Mouse (Mus musculus) splenic B cell, adult 2 months (primary cell): ENCODE measurements around the gene Rnf216.

Source experiments
- DNase-seq: peaks from one replicate; pipeline ENCODE4 v3.0.0-alpha.2; 2011; ENCODE audit warnings: low read depth, low spot score
- H3K27me3 ChIP-seq: 2 replicates; pipeline ENCODE4 v1.6.1; 2012; ENCODE audit warnings: mild to moderate bottlenecking, low read length, moderate library complexity, mixed read lengths; ENCODE audit not compliant: control insufficient read depth, poor library complexity, insufficient read depth, severe bottlenecking
- H3K36me3 ChIP-seq: 2 replicates; pipeline ENCODE4 v1.6.1; 2012; ENCODE audit warnings: mild to moderate bottlenecking, low read length, moderate library complexity, mixed read lengths; ENCODE audit not compliant: control insufficient read depth, poor library complexity, insufficient read depth, severe bottlenecking

Gene Rnf216

GRCm38 (mm10) chr5:143053132-143053972 lies 59.4 kb downstream of the Rnf216 start:
- H3K36me3 ChIP-seq: no peaks in the 10 kb centered on the region; the same call in 1 of the 2 replicates
- DNase-seq: no peak
- H3K27me3 ChIP-seq: no peaks in the 10 kb centered on the region

- Histone ChIP-seq H3K36me3 (no peaks in the 10 kb centered on the region; the same call in 1 of the 2 replicates), H3K27me3 (no peaks in the 10 kb centered on the region)
- DNase-seq: no peak
Observed at GRCm38 (mm10) chr5:143052677-143053076, 60.1 kb downstream of the Rnf216 start.

DNA sequence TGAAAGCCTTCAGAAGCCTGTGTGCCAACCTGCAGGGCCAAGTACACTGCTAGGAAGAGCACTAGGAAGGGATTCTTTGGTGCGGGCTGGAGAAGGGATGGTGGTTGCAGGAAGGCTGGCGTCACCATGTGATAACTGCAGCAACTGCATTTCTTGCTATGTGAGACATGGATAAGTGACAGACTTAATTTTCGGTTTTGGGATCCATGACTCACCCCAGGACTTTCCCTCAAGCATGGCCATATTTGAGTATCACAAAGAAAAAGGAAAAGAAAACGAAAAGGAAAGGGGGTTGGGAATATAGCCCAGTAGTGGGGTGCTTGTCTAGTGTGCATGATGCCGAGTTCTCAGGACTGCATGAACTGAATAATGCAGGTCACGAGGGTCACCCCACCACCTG lies 60.9 kb downstream of the Rnf216 start:
- no peaks in the 10 kb centered on the region; the same call in 1 of the 2 replicates for H3K36me3 ChIP-seq
- DNase-seq: no peak
- no peaks in the 10 kb centered on the region for H3K27me3 ChIP-seq

GRCm38 (mm10) chr5:143050273-143050672 lies 62.5 kb downstream of the Rnf216 start:
- Histone ChIP-seq H3K36me3 (peaks cover 2% of the 10 kb centered on the region; the same call in 1 of the 2 replicates), H3K27me3 (no peaks in the 10 kb centered on the region)
- peak; percentile 43 for DNase-seq

DNA sequence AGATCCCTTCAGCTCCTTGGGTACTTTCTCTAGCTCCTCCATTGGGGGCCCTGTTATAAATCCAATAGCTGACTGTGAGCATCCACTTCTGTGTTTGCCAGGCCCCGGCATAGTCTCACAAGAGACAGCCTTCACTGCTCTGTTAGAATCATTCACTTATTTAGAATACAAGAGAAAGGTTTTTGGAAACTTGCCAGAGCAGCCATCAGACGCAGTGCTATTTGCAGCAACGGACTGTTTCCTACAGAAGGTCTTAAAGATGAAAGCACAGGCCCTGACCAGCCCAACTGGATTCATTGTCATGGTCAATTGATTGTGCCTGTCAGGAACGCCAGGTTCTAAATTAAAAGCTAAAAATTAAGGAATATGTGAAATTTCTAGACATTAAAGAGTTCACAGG lies 63.0 kb downstream of the Rnf216 start:
- H3K36me3 ChIP-seq: peaks cover 4% of the 10 kb centered on the region; the same call in 1 of the 2 replicates
- DNase-seq: no peak

GRCm38 (mm10) chr5:143049013-143049385 lies 63.8 kb downstream of the Rnf216 start:
- H3K36me3 ChIP-seq: peaks cover 4% of the 10 kb centered on the region; the same call in 1 of the 2 replicates
- H3K27me3 ChIP-seq: no peaks in the 10 kb centered on the region
- no peak for DNase-seq

More for the DNA sequence above, 63.0 kb downstream of the Rnf216 start:
- no peaks in the 10 kb centered on the region for H3K27me3 ChIP-seq

DNA sequence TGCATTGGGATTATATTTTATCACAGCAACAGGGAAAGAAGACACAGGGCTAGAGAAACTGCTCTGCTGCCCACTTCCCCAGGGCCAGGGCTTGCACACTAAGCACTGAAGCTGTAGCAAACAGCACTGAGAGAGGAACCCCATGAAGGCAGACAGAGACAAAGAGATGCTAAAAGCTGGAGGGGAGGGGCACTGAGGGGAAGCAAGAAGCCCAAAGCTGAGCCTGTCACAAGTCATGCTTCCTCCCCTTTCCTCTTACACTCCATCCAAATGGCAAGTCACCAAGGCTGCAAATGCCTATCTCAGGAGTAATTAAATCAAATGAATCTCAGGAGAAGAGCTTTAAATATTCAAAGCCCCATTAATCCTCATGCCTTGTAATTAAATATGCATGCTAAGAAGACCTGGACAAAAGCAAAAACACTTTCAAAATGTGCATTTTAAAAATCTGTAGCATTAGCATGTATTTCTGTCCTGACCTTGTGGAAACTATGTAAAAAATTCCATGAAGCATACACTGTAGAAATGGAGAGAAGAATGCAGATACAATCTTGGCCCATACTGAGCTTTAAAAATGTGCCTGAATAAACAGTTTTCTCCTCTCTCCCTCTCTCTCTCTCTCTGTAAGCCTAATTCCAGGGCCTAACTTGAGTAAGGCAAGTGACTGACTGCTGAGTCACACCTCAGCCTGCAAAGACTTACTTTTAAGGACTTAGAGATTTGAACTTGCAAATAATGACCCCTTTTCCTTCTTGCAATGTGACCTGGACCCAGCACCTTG lies 64.4 kb downstream of the Rnf216 start:
- no peak for DNase-seq
- Histone ChIP-seq H3K36me3 (peaks cover 4% of the 10 kb centered on the region; the same call in 1 of the 2 replicates), H3K27me3 (no peaks in the 10 kb centered on the region)

- no peaks in the 10 kb centered on the region for H3K27me3 ChIP-seq
- H3K36me3 ChIP-seq: peaks cover 4% of the 10 kb centered on the region
- DNase-seq: no peak
Observed at GRCm38 (mm10) chr5:143047586-143047985, 65.2 kb downstream of the Rnf216 start.

DNA sequence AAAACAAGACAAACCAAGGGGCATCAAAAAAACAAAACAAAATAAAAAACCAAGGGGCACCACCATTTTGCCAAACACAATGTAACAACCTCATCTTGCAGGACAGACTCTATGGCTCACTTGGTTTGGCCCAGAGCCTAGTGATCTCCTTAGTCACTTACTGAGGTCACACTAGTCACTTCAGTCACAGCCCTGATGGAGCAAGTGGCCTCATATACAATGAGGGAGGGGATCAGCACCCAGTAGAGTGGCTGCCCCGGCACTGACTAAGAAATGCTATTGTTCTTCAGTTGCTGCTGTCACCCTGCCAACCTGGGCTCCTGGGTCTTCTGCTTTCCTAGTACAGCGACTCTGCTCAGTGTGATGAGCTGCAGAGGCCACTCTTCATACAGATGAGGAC lies 68.9 kb downstream of the Rnf216 start:
- Histone ChIP-seq H3K36me3 (peaks cover 7% of the 10 kb centered on the region), H3K27me3 (no peaks in the 10 kb centered on the region)
- no peak for DNase-seq

GRCm38 (mm10) chr5:143043285-143043684 lies 69.5 kb downstream of the Rnf216 start:
- peak; percentile 49 for DNase-seq
- H3K36me3 ChIP-seq: peaks cover 7% of the 10 kb centered on the region
- H3K27me3 ChIP-seq: no peaks in the 10 kb centered on the region

DNA sequence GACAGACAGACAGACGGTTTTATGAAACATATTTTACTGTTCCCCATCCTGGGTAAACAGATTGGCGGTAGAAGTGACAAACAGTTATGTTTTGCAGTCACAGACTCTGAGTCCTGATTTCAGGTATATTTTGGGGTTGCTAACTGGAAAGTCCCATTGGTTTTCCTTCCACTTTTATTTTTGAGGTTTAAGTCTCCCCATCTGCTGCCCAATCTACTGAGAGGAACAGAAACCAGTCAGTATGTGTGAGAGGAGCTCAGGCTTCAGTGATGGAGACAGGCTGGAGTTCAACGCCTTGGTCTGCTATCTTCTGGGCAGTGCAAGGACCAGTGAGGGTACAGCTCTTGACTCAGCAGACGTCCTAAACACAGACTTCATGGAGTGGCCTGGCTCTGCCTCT lies 74.0 kb downstream of the Rnf216 start:
- Histone ChIP-seq H3K36me3 (peaks cover 3% of the 10 kb centered on the region; the same call in 1 of the 2 replicates), H3K27me3 (no peaks in the 10 kb centered on the region)
- DNase-seq: peak; percentile 74

DNA sequence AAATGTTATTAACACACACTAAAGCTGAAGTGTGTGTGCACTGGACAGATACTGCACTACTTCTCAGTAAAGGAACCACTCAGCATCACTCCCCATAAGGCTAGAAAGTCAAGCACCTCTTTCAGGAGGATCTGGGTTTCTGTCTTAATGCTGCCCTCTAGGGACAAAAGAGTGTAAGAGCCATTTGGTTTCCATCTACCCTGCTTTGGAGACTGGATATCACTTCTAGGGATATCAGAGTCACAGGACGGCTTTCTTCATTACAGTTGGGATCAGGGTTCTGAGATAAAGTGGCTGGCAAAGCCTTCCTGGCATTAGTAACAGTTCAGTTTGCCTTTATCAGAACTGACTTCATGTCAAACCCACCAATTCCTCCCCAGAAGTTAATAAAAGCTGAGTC lies 75.6 kb downstream of the Rnf216 start:
- peak; percentile 72 for DNase-seq
- Histone ChIP-seq H3K36me3 (peaks cover 3% of the 10 kb centered on the region; the same call in 1 of the 2 replicates), H3K27me3 (no peaks in the 10 kb centered on the region)

- no peak for DNase-seq
- peaks cover under 1% of the 10 kb centered on the region; the same call in 1 of the 2 replicates for H3K36me3 ChIP-seq
- H3K27me3 ChIP-seq: no peaks in the 10 kb centered on the region
Observed at GRCm38 (mm10) chr5:143036052-143036451, 76.7 kb downstream of the Rnf216 start.

GRCm38 (mm10) chr5:143035271-143035670 lies 77.5 kb downstream of the Rnf216 start:
- H3K36me3 ChIP-seq: no peaks in the 10 kb centered on the region; the same call in 1 of the 2 replicates
- no peaks in the 10 kb centered on the region for H3K27me3 ChIP-seq
- DNase-seq: no peak

DNA sequence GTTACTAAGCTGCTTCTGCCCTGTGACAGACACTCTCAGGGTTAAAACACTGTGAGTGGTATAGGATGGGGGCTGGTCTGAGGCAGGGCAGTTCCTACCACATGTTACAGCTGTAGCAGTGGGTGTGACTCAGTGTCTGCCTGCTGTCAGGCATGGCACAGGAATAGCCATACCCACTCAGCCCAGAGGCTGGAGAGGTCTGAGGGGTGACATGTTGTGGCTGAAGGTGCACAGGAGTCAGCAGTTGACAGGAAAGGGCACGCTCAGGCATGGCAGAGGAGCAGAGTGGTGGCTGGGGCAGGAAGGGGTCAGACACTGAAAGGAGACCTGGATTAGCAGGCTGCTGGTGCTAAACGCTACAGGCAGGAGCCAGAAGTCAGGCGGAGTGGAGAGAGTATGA lies 78.7 kb downstream of the Rnf216 start:
- DNase-seq: no peak
- no peaks in the 10 kb centered on the region; the same call in 1 of the 2 replicates for H3K36me3 ChIP-seq
- no peaks in the 10 kb centered on the region for H3K27me3 ChIP-seq
